Mouse (Mus musculus) stomach, embryonic 15.5 days (tissue): ENCODE results near the gene Gm37240. TPM values are rescaled to one million over a fixed set of nuclear protein-coding genes. Genes with fewer than 3 reads are reported as not detected.

ENCODE experiments used
- ATAC-seq: fragments of 200-750 bp; cut with Nextera tagmentation; 2 replicates; pipeline ENCODE4 v1.8.0; 2017; ENCODE audit warnings: low read depth, moderate number of reproducible peaks, moderate TSS enrichment; ENCODE audit not compliant: insufficient read depth, low FRiP score
- H3K27ac ChIP-seq: fragments of 300-500 bp; sonication (generic); 2 replicates; pipeline ENCODE4 v1.5.1; 2015; ENCODE audit warnings: mild to moderate bottlenecking, inconsistent platforms
- H3K27me3 ChIP-seq: fragments of 300-500 bp; sonication (generic); replicated peaks from 2 replicates; pipeline ENCODE4 v1.6.1; 2015; ENCODE audit warnings: inconsistent platforms
- H3K36me3 ChIP-seq: fragments of 300-500 bp; sonication (generic); 2 replicates; pipeline ENCODE4 v1.6.1; 2015; ENCODE audit warnings: inconsistent platforms
- H3K4me1 ChIP-seq: fragments of 300-500 bp; sonication (generic); 2 replicates; pipeline ENCODE4 v1.6.1; 2015; ENCODE audit warnings: inconsistent platforms
- H3K4me2 ChIP-seq: fragments of 300-500 bp; sonication (generic); 2 replicates; pipeline ENCODE4 v1.6.1; 2015; ENCODE audit warnings: mild to moderate bottlenecking, inconsistent platforms
- H3K4me3 ChIP-seq: fragments of 300-500 bp; sonication (generic); replicated peaks from 2 replicates; pipeline ENCODE4 v1.5.1; 2015; ENCODE audit warnings: inconsistent platforms
- H3K9ac ChIP-seq: fragments of 300-500 bp; sonication (generic); 2 replicates; pipeline ENCODE4 v1.6.1; 2015; ENCODE audit warnings: inconsistent platforms
- H3K9me3 ChIP-seq: fragments of 300-500 bp; sonication (generic); 2 replicates; pipeline ENCODE4 v1.6.1; 2016; ENCODE audit warnings: inconsistent platforms
- WGBS: fragments of 180-500 bp; shearing (Covaris S2); methylation state at CpG from one replicate; pipeline ENCODE4 v1.1.7; 2015; 5-methylcytosine and 5-hydroxymethylcytosine counted together
- polyA plus RNA-seq: library from polyadenylated mRNA; unstranded; fragments of >200 nt; fragmentation: Nextera tagmentation; extraction: Ambion mirVana; gene quantifications from 2 replicates; pipeline ENCODE4 v1.2.1, GENCODE M21; 2015

Gm37240 gene
- polyA plus RNA-seq, 1 experiment from 2014 or later, result 8.6 TPM

GRCm38 (mm10) chr3:85332276-85332675, 555.0 kb downstream of the Gm37240 start:
- H3K4me1 ChIP-seq, result no peaks in the 10 kb centered on the region
- no peaks in the 10 kb centered on the region for H3K9me3 ChIP-seq
- no peak overlapping the region for H3K4me2 ChIP-seq
- ATAC-seq, result no peak
- WGBS, result 89% methylated on average over 4 of the region's 4 CpGs
- no peak overlapping the region for H3K9ac ChIP-seq
- H3K4me3 ChIP-seq, result no peak overlapping the region
- H3K36me3 ChIP-seq, result no peaks in the 10 kb centered on the region
- H3K27me3 ChIP-seq, result no peaks in the 10 kb centered on the region
- no peak overlapping the region for H3K27ac ChIP-seq

GRCm38 (mm10) chr3:85318256-85318655, 569.1 kb downstream of the Gm37240 start:
- no peak overlapping the region for H3K27ac ChIP-seq
- H3K9me3 ChIP-seq, result no peaks in the 10 kb centered on the region
- WGBS, result 88% methylated on average over 5 of the region's 5 CpGs
- ATAC-seq, result no peak
- H3K4me2 ChIP-seq, result no peak overlapping the region
- no peaks in the 10 kb centered on the region for H3K4me1 ChIP-seq
- H3K9ac ChIP-seq, result no peak overlapping the region
- no peaks in the 10 kb centered on the region for H3K27me3 ChIP-seq
- no peaks in the 10 kb centered on the region for H3K36me3 ChIP-seq
- H3K4me3 ChIP-seq, result no peak overlapping the region

- no peak overlapping the region for H3K9ac ChIP-seq
- H3K27me3 ChIP-seq, result no peaks in the 10 kb centered on the region
- no peak for ATAC-seq
- no peak overlapping the region for H3K4me2 ChIP-seq
- no peak overlapping the region for H3K4me3 ChIP-seq
- H3K27ac ChIP-seq, result no peak overlapping the region
- WGBS, result 90% methylated on average over 4 of the region's 4 CpGs
- H3K9me3 ChIP-seq, result no peaks in the 10 kb centered on the region
- H3K4me1 ChIP-seq, result no peaks in the 10 kb centered on the region
- H3K36me3 ChIP-seq, result no peaks in the 10 kb centered on the region
Measured at GRCm38 (mm10) chr3:85317306-85317705, 570.0 kb downstream of the Gm37240 start.

GRCm38 (mm10) chr3:85314961-85315360, 572.4 kb downstream of the Gm37240 start:
- no peak for ATAC-seq
- Histone ChIP-seq H3K27ac (no peak overlapping the region), H3K27me3 (no peaks in the 10 kb centered on the region), H3K4me2 (no peak overlapping the region), H3K9me3 (no peaks in the 10 kb centered on the region), H3K4me3 (no peak overlapping the region), H3K9ac (no peak overlapping the region), H3K4me1 (no peaks in the 10 kb centered on the region), H3K36me3 (no peaks in the 10 kb centered on the region)
- WGBS, result 83% methylated on average over 6 of the region's 6 CpGs

GRCm38 (mm10) chr3:85313646-85314255, 573.6 kb downstream of the Gm37240 start:
- Histone ChIP-seq H3K36me3 (no peaks in the 10 kb centered on the region), H3K4me3 (no peak overlapping the region), H3K9me3 (no peaks in the 10 kb centered on the region), H3K4me2 (no peak overlapping the region), H3K27me3 (no peaks in the 10 kb centered on the region), H3K4me1 (no peaks in the 10 kb centered on the region), H3K9ac (no peak overlapping the region), H3K27ac (0 out of 2 replicates have a peak overlapping the region, but pooled peaks have one; percentile 0)
- ATAC-seq, result no peak
- 20% methylated on average over 4 of the region's 4 CpGs for WGBS

- Histone ChIP-seq H3K27me3 (no peaks in the 10 kb centered on the region), H3K4me2 (no peak overlapping the region), H3K27ac (no peak overlapping the region), H3K9ac (no peak overlapping the region), H3K9me3 (no peaks in the 10 kb centered on the region), H3K4me1 (no peaks in the 10 kb centered on the region), H3K4me3 (no peak overlapping the region), H3K36me3 (no peaks in the 10 kb centered on the region)
- 82% methylated on average over 3 of the region's 3 CpGs for WGBS
- no peak for ATAC-seq
Measured at GRCm38 (mm10) chr3:85311176-85311575, 576.1 kb downstream of the Gm37240 start.

GRCm38 (mm10) chr3:85310401-85310989, 576.8 kb downstream of the Gm37240 start:
- H3K27ac ChIP-seq, result no peak overlapping the region
- ATAC-seq, result no peak
- no peak overlapping the region for H3K4me3 ChIP-seq
- no peaks in the 10 kb centered on the region for H3K4me1 ChIP-seq
- H3K36me3 ChIP-seq, result no peaks in the 10 kb centered on the region
- H3K9me3 ChIP-seq, result no peaks in the 10 kb centered on the region
- H3K4me2 ChIP-seq, result no peak overlapping the region
- no peaks in the 10 kb centered on the region for H3K27me3 ChIP-seq
- 68% methylated on average over 8 of the region's 8 CpGs for WGBS
- no peak overlapping the region for H3K9ac ChIP-seq

- ATAC-seq, result no peak
- H3K4me1 ChIP-seq, result no peaks in the 10 kb centered on the region
- no peak overlapping the region for H3K9ac ChIP-seq
- H3K27me3 ChIP-seq, result no peaks in the 10 kb centered on the region
- no peak overlapping the region for H3K27ac ChIP-seq
- H3K4me3 ChIP-seq, result no peak overlapping the region
- no peaks in the 10 kb centered on the region for H3K36me3 ChIP-seq
- WGBS, result 85% methylated on average over 6 of the region's 6 CpGs
- H3K9me3 ChIP-seq, result no peaks in the 10 kb centered on the region
- H3K4me2 ChIP-seq, result no peak overlapping the region
Measured at GRCm38 (mm10) chr3:85309168-85309567, 578.1 kb downstream of the Gm37240 start.

GRCm38 (mm10) chr3:85308706-85309105, 578.6 kb downstream of the Gm37240 start:
- Histone ChIP-seq H3K27me3 (no peaks in the 10 kb centered on the region), H3K36me3 (no peaks in the 10 kb centered on the region), H3K4me1 (no peaks in the 10 kb centered on the region), H3K9me3 (no peaks in the 10 kb centered on the region), H3K4me2 (no peak overlapping the region), H3K27ac (no peak overlapping the region), H3K9ac (no peak overlapping the region), H3K4me3 (no peak overlapping the region)
- ATAC-seq, result no peak
- WGBS, result 58% methylated on average over 4 of the region's 4 CpGs

- 52% methylated on average over 3 of the region's 3 CpGs for WGBS
- no peak for ATAC-seq
Measured at GRCm38 (mm10) chr3:85301851-85302250, 585.5 kb downstream of the Gm37240 start.

GRCm38 (mm10) chr3:85301336-85301735, 586.0 kb downstream of the Gm37240 start:
- no peaks in the 10 kb centered on the region for H3K9me3 ChIP-seq
- H3K9ac ChIP-seq, result no peak overlapping the region
- no peak overlapping the region for H3K27ac ChIP-seq
- H3K4me3 ChIP-seq, result no peak overlapping the region
- no peaks in the 10 kb centered on the region for H3K4me1 ChIP-seq
- no peaks in the 10 kb centered on the region for H3K36me3 ChIP-seq
- ATAC-seq, result no peak
- 74% methylated on average over 2 of the region's 2 CpGs for WGBS
- H3K4me2 ChIP-seq, result no peak overlapping the region
- H3K27me3 ChIP-seq, result no peaks in the 10 kb centered on the region

More at GRCm38 (mm10) chr3:85301851-85302250, 585.5 kb downstream of the Gm37240 start:
- H3K9ac ChIP-seq, result no peak overlapping the region
- H3K4me3 ChIP-seq, result no peak overlapping the region
- no peaks in the 10 kb centered on the region for H3K36me3 ChIP-seq
- H3K4me2 ChIP-seq, result no peak overlapping the region
- no peaks in the 10 kb centered on the region for H3K4me1 ChIP-seq
- no peaks in the 10 kb centered on the region for H3K27me3 ChIP-seq
- H3K27ac ChIP-seq, result no peak overlapping the region
- no peaks in the 10 kb centered on the region for H3K9me3 ChIP-seq

- WGBS, result 82% methylated on average over 18 of the region's 18 CpGs
Measured at GRCm38 (mm10) chr3:85299649-85300550, 587.4 kb downstream of the Gm37240 start.

More at GRCm38 (mm10) chr3:85299649-85300550, 587.4 kb downstream of the Gm37240 start:
- no peaks in the 10 kb centered on the region for H3K4me1 ChIP-seq
- no peak overlapping the region for H3K27ac ChIP-seq
- H3K4me2 ChIP-seq, result no peak overlapping the region
- no peaks in the 10 kb centered on the region for H3K36me3 ChIP-seq
- H3K27me3 ChIP-seq, result no peaks in the 10 kb centered on the region
- no peaks in the 10 kb centered on the region for H3K9me3 ChIP-seq
- H3K9ac ChIP-seq, result no peak overlapping the region
- no peak for ATAC-seq
- H3K4me3 ChIP-seq, result no peak overlapping the region
